Mouse (Mus musculus): ENCODE data around the gene 9130213A22Rik. TPM values are rescaled to one million over a fixed set of nuclear protein-coding genes. Genes with fewer than 3 reads are reported as not detected.

9130213A22Rik gene
- polyA plus RNA-seq, 1 experiment from 2014 or later = 0.43 TPM

DNA sequence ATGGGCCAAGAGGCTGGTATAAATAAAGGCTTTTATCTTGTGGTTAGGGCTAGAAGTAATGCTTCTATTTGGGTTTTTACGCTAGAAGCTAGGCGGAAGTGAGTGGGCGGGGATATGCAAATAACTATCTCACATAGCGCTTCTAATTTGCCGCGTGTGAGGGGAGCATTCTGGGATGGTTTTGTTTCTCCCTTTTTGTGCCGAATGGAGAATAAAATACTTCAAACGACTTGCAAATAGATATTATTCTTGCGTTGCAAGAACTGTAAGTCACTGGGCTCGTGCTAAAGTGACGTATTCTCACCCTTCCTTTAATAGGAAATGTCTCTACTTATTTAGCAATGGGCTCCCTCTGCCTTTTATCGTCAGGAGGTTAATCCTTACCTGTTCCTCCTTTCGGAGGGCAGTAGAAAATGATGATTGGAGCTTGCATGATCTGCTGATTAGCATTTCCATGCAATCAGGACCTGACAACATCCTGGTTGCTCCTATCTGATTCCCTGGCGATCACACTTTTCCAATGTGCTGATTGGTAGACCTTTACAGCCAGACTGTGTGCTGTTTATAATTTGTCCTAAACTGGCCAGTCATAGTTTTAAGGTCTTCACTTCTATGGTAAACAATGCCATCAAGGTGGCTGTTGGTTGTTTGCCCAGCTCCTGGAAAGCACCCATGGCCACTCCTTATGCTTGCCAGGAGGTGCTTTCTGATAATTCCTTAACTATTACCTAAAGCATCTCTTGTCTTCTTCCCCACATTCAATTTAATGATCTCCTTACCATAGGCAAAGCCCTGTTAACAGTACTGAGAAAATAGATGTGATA lies 49.1 kb downstream of the 9130213A22Rik start:
- peak overlapping the region; percentile 57 for H3K9ac ChIP-seq (ENCODE audit: low read depth, low read length)
- WGBS = under 1% methylated on average over 14 of the region's 14 CpGs
- no peaks in the 10 kb centered on the region for H3K36me3 ChIP-seq (ENCODE audit: control insufficient read depth, insufficient read depth, low read length)
- ATAC-seq (ENCODE audit: low FRiP score, low TSS enrichment) = peak; percentile 70
- peaks cover 20% of the 10 kb centered on the region; the same call in 1 of the 2 replicates for H3K4me1 ChIP-seq (ENCODE audit: control insufficient read depth, insufficient read depth, low read length)
- peak overlapping the region; percentile 21 for H3K4me3 ChIP-seq (ENCODE audit: low read length)
- peak overlapping the region; percentile 41 for H3K4me2 ChIP-seq (replicated peaks; ENCODE audit: low read depth, low read length)
- peak overlapping the region; percentile 90 for H3K27ac ChIP-seq (ENCODE audit: low read depth, low read length)
- H3K27me3 ChIP-seq (ENCODE audit: control insufficient read depth, insufficient read depth, low read length) = no peaks in the 10 kb centered on the region
- H3K9me3 ChIP-seq (ENCODE audit: control insufficient read depth, low read length) = no peaks in the 10 kb centered on the region

- Histone ChIP-seq H3K4me2 (replicated peaks; ENCODE audit: low read depth, low read length) (peak overlapping the region; percentile 41), H3K4me3 (ENCODE audit: low read length) (peak overlapping the region; percentile 21), H3K27me3 (ENCODE audit: control insufficient read depth, insufficient read depth, low read length) (no peaks in the 10 kb centered on the region), H3K9ac (ENCODE audit: low read depth, low read length) (peak overlapping the region; percentile 18; the same call in 1 of the 2 replicates), H3K4me1 (ENCODE audit: control insufficient read depth, insufficient read depth, low read length) (peaks cover 20% of the 10 kb centered on the region; the same call in 1 of the 2 replicates), H3K9me3 (ENCODE audit: control insufficient read depth, low read length) (no peaks in the 10 kb centered on the region), H3K27ac (ENCODE audit: low read depth, low read length) (peak overlapping the region; percentile 90), H3K36me3 (ENCODE audit: control insufficient read depth, insufficient read depth, low read length) (no peaks in the 10 kb centered on the region)
- ATAC-seq (ENCODE audit: low FRiP score, low TSS enrichment) = no peak
- WGBS = 15% methylated on average over 9 of the region's 9 CpGs
These were observed 49.7 kb downstream of the 9130213A22Rik start for GRCm38 (mm10) chr11:69072666-69073064.

- Histone ChIP-seq H3K36me3 (ENCODE audit: control insufficient read depth, insufficient read depth, low read length) (no peaks in the 10 kb centered on the region), H3K27ac (ENCODE audit: low read depth, low read length) (peak overlapping the region; percentile 90), H3K4me3 (ENCODE audit: low read length) (peak overlapping the region; percentile 21; the same call in 1 of the 2 replicates), H3K9me3 (ENCODE audit: control insufficient read depth, low read length) (no peaks in the 10 kb centered on the region), H3K4me2 (replicated peaks; ENCODE audit: low read depth, low read length) (peak overlapping the region; percentile 41), H3K4me1 (ENCODE audit: control insufficient read depth, insufficient read depth, low read length) (peaks cover 20% of the 10 kb centered on the region; the same call in 1 of the 2 replicates), H3K9ac (ENCODE audit: low read depth, low read length) (peak overlapping the region; percentile 18; the same call in 1 of the 2 replicates), H3K27me3 (ENCODE audit: control insufficient read depth, insufficient read depth, low read length) (no peaks in the 10 kb centered on the region)
- 79% methylated on average over 11 of the region's 11 CpGs for WGBS
- no peak for ATAC-seq (ENCODE audit: low FRiP score, low TSS enrichment)
These were observed 50.2 kb downstream of the 9130213A22Rik start for GRCm38 (mm10) chr11:69072234-69072633.

GRCm38 (mm10) chr11:69071262-69071661 lies 51.1 kb downstream of the 9130213A22Rik start:
- ATAC-seq (ENCODE audit: low FRiP score, low TSS enrichment) = no peak
- H3K4me3 ChIP-seq (ENCODE audit: low read length) = peak overlapping the region; percentile 62
- peaks cover 20% of the 10 kb centered on the region; the same call in 1 of the 2 replicates for H3K4me1 ChIP-seq (ENCODE audit: control insufficient read depth, insufficient read depth, low read length)
- H3K27me3 ChIP-seq (ENCODE audit: control insufficient read depth, insufficient read depth, low read length) = no peaks in the 10 kb centered on the region
- H3K9me3 ChIP-seq (ENCODE audit: control insufficient read depth, low read length) = no peaks in the 10 kb centered on the region
- H3K4me2 ChIP-seq (replicated peaks; ENCODE audit: low read depth, low read length) = peak overlapping the region; percentile 72
- peak overlapping the region; percentile 79 for H3K9ac ChIP-seq (ENCODE audit: low read depth, low read length)
- no peaks in the 10 kb centered on the region for H3K36me3 ChIP-seq (ENCODE audit: control insufficient read depth, insufficient read depth, low read length)
- H3K27ac ChIP-seq (ENCODE audit: low read depth, low read length) = peak overlapping the region; percentile 88
- 25% methylated on average over 9 of the region's 9 CpGs for WGBS

DNA sequence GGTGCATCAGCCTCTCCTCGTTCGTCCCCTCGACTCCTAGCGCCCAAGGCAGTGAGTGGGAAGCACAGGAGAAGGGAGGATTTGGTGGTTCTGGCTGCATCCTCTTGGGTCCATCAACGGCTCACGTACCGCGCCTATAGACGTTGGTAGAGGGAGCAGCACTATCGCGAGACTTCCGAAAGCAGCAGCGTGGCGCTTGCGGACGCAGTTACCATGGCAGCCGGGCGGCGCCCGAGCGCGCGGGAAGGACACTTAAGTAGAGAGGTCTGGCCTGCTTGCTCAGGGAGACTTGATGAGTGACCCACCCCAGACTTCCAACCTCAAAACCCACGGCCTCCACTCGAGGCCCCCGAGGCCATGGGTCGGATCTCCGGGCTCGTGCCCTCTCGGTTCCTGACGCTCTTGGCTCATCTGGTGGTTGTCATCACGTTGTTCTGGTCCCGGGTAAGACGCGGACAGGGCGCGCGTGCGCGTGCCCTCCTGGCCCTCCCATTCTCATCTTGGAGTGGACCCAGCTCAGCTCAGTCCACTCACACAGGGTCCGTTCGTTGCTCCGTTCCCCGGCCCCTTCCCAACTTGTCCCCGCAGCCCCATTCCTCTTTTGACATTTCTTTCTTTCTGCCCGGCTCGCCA lies 51.7 kb downstream of the 9130213A22Rik start, which contains the start of gene Tmem107:
Gene Tmem107 (plus strand): TSS at position 217 of the 633 bp plus-strand sequence.
- peak within 1 kb of the TSS; percentile 79 for H3K9ac ChIP-seq (ENCODE audit: low read depth, low read length)
- under 1% methylated on average over 40 of the region's 47 CpGs for WGBS
- no peaks in the 10 kb centered on the region for H3K27me3 ChIP-seq (ENCODE audit: control insufficient read depth, insufficient read depth, low read length)
- H3K4me2 ChIP-seq (replicated peaks; ENCODE audit: low read depth, low read length) = peak within 1 kb of the TSS; percentile 72
- H3K4me1 ChIP-seq (ENCODE audit: control insufficient read depth, insufficient read depth, low read length) = peaks cover 24% of the 10 kb centered on the region
- H3K36me3 ChIP-seq (ENCODE audit: control insufficient read depth, insufficient read depth, low read length) = no peaks in the 10 kb centered on the region
- H3K27ac ChIP-seq (ENCODE audit: low read depth, low read length) = peak within 1 kb of the TSS; percentile 88
- H3K4me3 ChIP-seq (ENCODE audit: low read length) = peak within 1 kb of the TSS; percentile 62
- H3K9me3 ChIP-seq (ENCODE audit: control insufficient read depth, low read length) = no peaks in the 10 kb centered on the region
- peak; percentile 89 for ATAC-seq (ENCODE audit: low FRiP score, low TSS enrichment)

GRCm38 (mm10) chr11:69070093-69070492 lies 52.3 kb downstream of the 9130213A22Rik start:
- H3K4me1 ChIP-seq (ENCODE audit: control insufficient read depth, insufficient read depth, low read length) = peaks cover 24% of the 10 kb centered on the region
- no peaks in the 10 kb centered on the region for H3K9me3 ChIP-seq (ENCODE audit: control insufficient read depth, low read length)
- no peaks in the 10 kb centered on the region for H3K27me3 ChIP-seq (ENCODE audit: control insufficient read depth, insufficient read depth, low read length)
- peak overlapping the region; percentile 88 for H3K27ac ChIP-seq (ENCODE audit: low read depth, low read length)
- H3K9ac ChIP-seq (ENCODE audit: low read depth, low read length) = peak overlapping the region; percentile 79
- WGBS = 0% methylated on average over 13 of the region's 13 CpGs
- H3K4me2 ChIP-seq (replicated peaks; ENCODE audit: low read depth, low read length) = peak overlapping the region; percentile 72
- ATAC-seq (ENCODE audit: low FRiP score, low TSS enrichment) = no peak
- peak overlapping the region; percentile 62 for H3K4me3 ChIP-seq (ENCODE audit: low read length)
- no peaks in the 10 kb centered on the region for H3K36me3 ChIP-seq (ENCODE audit: control insufficient read depth, insufficient read depth, low read length)

Other genes with a start within 250 kb of the 9130213A22Rik start
- 0.05 and 0.06 TPM in 2 replicates for gene Rnf222, start 234.0 kb downstream of the 9130213A22Rik start, polyA plus RNA-seq (2014; fragmentation: Nextera tagmentation; extraction: Ambion mirVana)
- gene Rpl26, start 221.0 kb downstream of the 9130213A22Rik start, polyA plus RNA-seq (2014; fragmentation: Nextera tagmentation; extraction: Ambion mirVana) = 1,184 and 1,677 TPM in 2 replicates
- not detected in 2 replicates for gene Odf4, start 195.5 kb downstream of the 9130213A22Rik start, polyA plus RNA-seq (2014; fragmentation: Nextera tagmentation; extraction: Ambion mirVana)
- 10.2 and 15.9 TPM in 2 replicates for gene Arhgef15, start 165.1 kb downstream of the 9130213A22Rik start, polyA plus RNA-seq (2014; fragmentation: Nextera tagmentation; extraction: Ambion mirVana)
- 3.4 and 4.5 TPM in 2 replicates for gene Slc25a35, start 154.5 kb downstream of the 9130213A22Rik start, polyA plus RNA-seq (2014; fragmentation: Nextera tagmentation; extraction: Ambion mirVana)
- 68.7 and 95.2 TPM in 2 replicates for gene Rangrf, start 147.4 kb downstream of the 9130213A22Rik start, polyA plus RNA-seq (2014; fragmentation: Nextera tagmentation; extraction: Ambion mirVana)
- 33.7 and 47.7 TPM in 2 replicates for gene Pfas, start 114.1 kb downstream of the 9130213A22Rik start, polyA plus RNA-seq (2014; fragmentation: Nextera tagmentation; extraction: Ambion mirVana)
- 44.2 and 62.3 TPM in 2 replicates for gene Ctc1, start 106.7 kb downstream of the 9130213A22Rik start, polyA plus RNA-seq (2014; fragmentation: Nextera tagmentation; extraction: Ambion mirVana)
- 145 and 155 TPM in 2 replicates for gene Aurkb, start 76.9 kb downstream of the 9130213A22Rik start, polyA plus RNA-seq (2014; fragmentation: Nextera tagmentation; extraction: Ambion mirVana)
- gene Borcs6, start 62.9 kb downstream of the 9130213A22Rik start, polyA plus RNA-seq (2014; fragmentation: Nextera tagmentation; extraction: Ambion mirVana) = 6.6 and 7.5 TPM in 2 replicates
- gene Tmem107, start 51.8 kb downstream of the 9130213A22Rik start, polyA plus RNA-seq (2014; fragmentation: Nextera tagmentation; extraction: Ambion mirVana) = 62.2 and 73.8 TPM in 2 replicates
- 57.5 and 86.5 TPM in 2 replicates for gene Vamp2, start 34.1 kb downstream of the 9130213A22Rik start, polyA plus RNA-seq (2014; fragmentation: Nextera tagmentation; extraction: Ambion mirVana)
- 6.1 and 8.9 TPM in 2 replicates for gene Per1, start 27.4 kb downstream of the 9130213A22Rik start, polyA plus RNA-seq (2014; fragmentation: Nextera tagmentation; extraction: Ambion mirVana)
- 0.23 and 0.41 TPM in 2 replicates for gene Hes7, start 2.2 kb downstream of the 9130213A22Rik start, polyA plus RNA-seq (2014; fragmentation: Nextera tagmentation; extraction: Ambion mirVana)
- 0.54 and 1.1 TPM in 2 replicates for gene Aloxe3, start 3.3 kb upstream of the 9130213A22Rik start, polyA plus RNA-seq (2014; fragmentation: Nextera tagmentation; extraction: Ambion mirVana)
- gene Alox12b, start 34.4 kb upstream of the 9130213A22Rik start, polyA plus RNA-seq (2014; fragmentation: Nextera tagmentation; extraction: Ambion mirVana) = 0.23 and 0.28 TPM in 2 replicates
- 0.24 and 0.36 TPM in 2 replicates for gene Alox8, start 75.3 kb upstream of the 9130213A22Rik start, polyA plus RNA-seq (2014; fragmentation: Nextera tagmentation; extraction: Ambion mirVana)
- gene Gucy2e, start 114.4 kb upstream of the 9130213A22Rik start, polyA plus RNA-seq (2014; fragmentation: Nextera tagmentation; extraction: Ambion mirVana) = 0.07 and 0.11 TPM in 2 replicates
- 18.4 and 20.1 TPM in 2 replicates for gene Cntrob, start 201.2 kb upstream of the 9130213A22Rik start, polyA plus RNA-seq (2014; fragmentation: Nextera tagmentation; extraction: Ambion mirVana)
- 175 and 217 TPM in 2 replicates for gene Trappc1, start 201.4 kb upstream of the 9130213A22Rik start, polyA plus RNA-seq (2014; fragmentation: Nextera tagmentation; extraction: Ambion mirVana)
- 1.4 and 3.2 TPM in 2 replicates for gene Kcnab3, start 203.7 kb upstream of the 9130213A22Rik start, polyA plus RNA-seq (2014; fragmentation: Nextera tagmentation; extraction: Ambion mirVana)
- gene Rnf227, start 217.9 kb upstream of the 9130213A22Rik start, polyA plus RNA-seq (2014; fragmentation: Nextera tagmentation; extraction: Ambion mirVana) = 16.4 and 17.6 TPM in 2 replicates
- 56.7 and 59.7 TPM in 2 replicates for gene Chd3, start 246.8 kb upstream of the 9130213A22Rik start, polyA plus RNA-seq (2014; fragmentation: Nextera tagmentation; extraction: Ambion mirVana)

Data from kidney, embryonic 14.5 days (tissue).